Mouse (Mus musculus): ENCODE data around the gene Ankrd54. TPM values are rescaled to one million over a fixed set of nuclear protein-coding genes. Genes with fewer than 3 reads are reported as not detected.

Gene Ankrd54
- total and polyA plus RNA-seq, 3 experiments, result 21.8 to 38.6 (median 26.4) TPM

DNA sequence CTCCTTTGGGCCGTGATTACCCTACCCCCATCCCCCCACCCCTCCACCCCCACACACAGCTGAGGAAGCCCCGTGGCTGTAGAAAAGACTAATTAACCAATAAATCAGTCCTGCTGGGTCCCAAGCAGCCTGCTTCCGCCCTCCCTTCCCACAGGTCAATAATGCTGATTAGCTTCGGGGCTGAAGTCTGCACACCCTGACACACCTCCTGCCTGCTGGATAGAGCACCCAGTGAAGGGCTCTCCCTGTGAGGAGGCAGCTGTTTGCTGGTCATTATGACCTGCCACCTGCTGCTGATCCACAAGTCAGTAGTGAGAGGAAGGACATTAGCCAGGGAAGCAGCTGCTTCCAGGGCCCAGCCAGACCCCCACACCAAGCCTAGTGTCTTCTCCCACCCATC lies 17.9 kb downstream of the Ankrd54 start:
- Histone ChIP-seq H3K27me3 (replicated peaks) (no peaks in the 10 kb centered on the region), H3K9me3 (replicated peaks; ENCODE audit: low read length) (peaks cover 6% of the 10 kb centered on the region), H3K27ac (ENCODE audit: insufficient read depth, low read depth) (no peak overlapping the region), H3K4me1 (ENCODE audit: control insufficient read depth in 1 of 2, insufficient read depth in 2 of 2) (peaks cover 14 to 28% of the 10 kb centered on the region in 2 experiments), H3K36me3 (replicated peaks in 1 of 2; ENCODE audit: control insufficient read depth in 1 of 2, insufficient read depth in 1 of 2, low read length in 1 of 2) (peaks cover 11 to 21% of the 10 kb centered on the region in 2 experiments), H3K9ac (ENCODE audit: insufficient read depth, low read depth) (no peak overlapping the region), H3K79me2 (replicated peaks; ENCODE audit: control insufficient read depth, extremely low read depth, insufficient read depth, poor library complexity, severe bottlenecking) (no peaks in the 10 kb centered on the region), H3K4me2 (ENCODE audit: insufficient read depth, low read depth, poor library complexity, severe bottlenecking) (no peak overlapping the region), H3K4me3 (replicated peaks in 1 of 3; ENCODE audit: low read depth in 2 of 3, low read length in 2 of 3, poor library complexity in 1 of 3) (no peak overlapping the region)
- dilution Hi-C loops (cut with MboI; ENCODE audit: extremely low pct_ligation_motif_present, extremely low pct_unique_long_range_greater_than_20kb, low sequenced_read_pairs), result no loop called here
- in situ Hi-C loops (cut with MboI; ENCODE audit: low pct_ligation_motif_present, low pct_unique_long_range_greater_than_20kb, low sequenced_read_pairs), result no loop called here
- no peak for TF ChIP-seq POLR2AphosphoS2 (IDR thresholded peaks at IDR 0.05; ENCODE audit: low read depth, low read length)
- no peak for TF ChIP-seq MYC (IDR thresholded peaks at IDR 0.05; ENCODE audit: low read depth, low read length)
- no peak for TF ChIP-seq ZKSCAN1 (IDR thresholded peaks at IDR 0.05; ENCODE audit: borderline replicate concordance, low read depth, low read length)
- no peak for TF ChIP-seq ZMIZ1 (IDR thresholded peaks at IDR 0.05; ENCODE audit: low read depth, low read length)
- no peak for TF ChIP-seq E2F4 (IDR thresholded peaks at IDR 0.05; ENCODE audit: insufficient replicate concordance, low read depth, low read length)
- TF ChIP-seq KAT2A (IDR thresholded peaks at IDR 0.05; ENCODE audit: insufficient replicate concordance, low read length), result no peak
- no peak for TF ChIP-seq CTCF (conservative IDR thresholded peaks at IDR 0.05 in 1 of 2, IDR thresholded peaks at IDR 0.05 in 1 of 2; ENCODE audit: low read depth in 2 of 2, low read length in 2 of 2)
- no peak for TF ChIP-seq JUND (conservative IDR thresholded peaks at IDR 0.05; ENCODE audit: low read depth, low read length)
- TF ChIP-seq IRF4 (IDR thresholded peaks at IDR 0.05; ENCODE audit: low read depth, low read length), result no peak
- no peak for TF ChIP-seq HCFC1 (IDR thresholded peaks at IDR 0.05; ENCODE audit: low read depth, low read length)
- no peak for TF ChIP-seq MAZ (IDR thresholded peaks at IDR 0.05; ENCODE audit: low read depth, low read length)
- no peak for TF ChIP-seq NRF1 (IDR thresholded peaks at IDR 0.05; ENCODE audit: low read depth, low read length)
- TF ChIP-seq MAX (IDR thresholded peaks at IDR 0.05; ENCODE audit: low read length), result no peak
- no peak for TF ChIP-seq USF1 (IDR thresholded peaks at IDR 0.05; ENCODE audit: low read depth, low read length)
- DNase-seq (ENCODE audit: extremely low read depth), result no peak

GRCm38 (mm10) chr15:79042721-79043491 lies 19.8 kb downstream of the Ankrd54 start:
- Histone ChIP-seq H3K4me1 (ENCODE audit: control insufficient read depth in 1 of 2, insufficient read depth in 2 of 2) (peaks cover 17 to 38% of the 10 kb centered on the region in 2 experiments), H3K27ac (ENCODE audit: insufficient read depth, low read depth) (no peak overlapping the region), H3K36me3 (replicated peaks in 1 of 2; ENCODE audit: control insufficient read depth in 1 of 2, insufficient read depth in 1 of 2, low read length in 1 of 2) (peaks cover 11 to 21% of the 10 kb centered on the region in 2 experiments), H3K27me3 (replicated peaks) (no peaks in the 10 kb centered on the region), H3K79me2 (replicated peaks; ENCODE audit: control insufficient read depth, extremely low read depth, insufficient read depth, poor library complexity, severe bottlenecking) (no peaks in the 10 kb centered on the region), H3K9ac (ENCODE audit: insufficient read depth, low read depth) (no peak overlapping the region), H3K4me2 (ENCODE audit: insufficient read depth, low read depth, poor library complexity, severe bottlenecking) (no peak overlapping the region), H3K4me3 (replicated peaks in 1 of 3; ENCODE audit: low read depth in 2 of 3, low read length in 2 of 3, poor library complexity in 1 of 3) (no peak overlapping the region), H3K9me3 (replicated peaks; ENCODE audit: low read length) (peaks cover 6% of the 10 kb centered on the region)
- dilution Hi-C loops (cut with MboI; ENCODE audit: extremely low pct_ligation_motif_present, extremely low pct_unique_long_range_greater_than_20kb, low sequenced_read_pairs) (no loop called here), in situ Hi-C loops (cut with MboI; ENCODE audit: low pct_ligation_motif_present, low pct_unique_long_range_greater_than_20kb, low sequenced_read_pairs) (no loop called here)
- no peak for DNase-seq (ENCODE audit: extremely low read depth)
- TF ChIP-seq ZKSCAN1 (IDR thresholded peaks at IDR 0.05; ENCODE audit: borderline replicate concordance, low read depth, low read length) (no peak), E2F4 (IDR thresholded peaks at IDR 0.05; ENCODE audit: insufficient replicate concordance, low read depth, low read length) (no peak)
